Mouse (Mus musculus) retina, adult 2 months (tissue): ENCODE data around the gene Sdk2.

Source experiments
- DNase-seq: peaks from one replicate; pipeline ENCODE4 v3.0.0-alpha.2; 2012; ENCODE audit warnings: low read depth, low spot score

The Sdk2 gene

DNA sequence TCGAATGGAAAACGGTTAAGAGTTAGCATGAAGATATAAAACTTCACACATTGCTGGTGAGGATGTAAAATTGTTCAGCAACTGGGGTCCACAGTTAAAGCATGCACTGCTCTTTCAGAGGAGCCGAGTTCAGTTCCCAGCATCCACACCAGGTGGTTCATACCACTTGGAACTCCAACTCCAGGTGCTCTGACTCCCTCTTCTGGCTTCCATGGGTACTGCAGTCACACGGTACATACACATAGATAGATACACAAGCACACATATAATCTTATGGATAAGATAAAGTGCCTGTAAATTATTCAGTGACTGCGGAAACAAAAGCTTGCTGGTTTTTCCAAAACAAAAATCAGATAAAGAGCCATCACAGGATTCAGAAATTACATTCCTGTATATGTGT lies 19.9 kb downstream of the Sdk2 start:
- DNase-seq: no peak

DNA sequence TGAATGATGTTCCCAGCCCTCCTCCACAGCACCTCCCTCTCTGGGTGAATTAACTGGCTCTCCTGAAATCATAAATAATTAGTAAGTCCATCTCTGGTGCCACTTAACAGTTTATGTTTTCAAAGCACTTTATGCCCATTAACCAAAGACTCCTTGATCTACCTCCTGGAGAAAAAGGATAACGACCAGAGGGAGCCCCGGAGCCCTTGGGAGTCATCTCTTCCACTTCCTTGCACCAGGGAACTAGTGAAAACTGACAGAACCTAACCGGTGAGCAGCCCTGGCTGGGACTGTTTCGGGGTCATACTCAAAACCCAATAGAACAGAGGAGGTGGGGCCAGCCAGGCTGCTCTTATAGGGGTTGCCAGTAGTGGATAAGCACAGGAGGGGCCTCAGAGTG lies 22.5 kb downstream of the Sdk2 start:
- DNase-seq: no peak

DNA sequence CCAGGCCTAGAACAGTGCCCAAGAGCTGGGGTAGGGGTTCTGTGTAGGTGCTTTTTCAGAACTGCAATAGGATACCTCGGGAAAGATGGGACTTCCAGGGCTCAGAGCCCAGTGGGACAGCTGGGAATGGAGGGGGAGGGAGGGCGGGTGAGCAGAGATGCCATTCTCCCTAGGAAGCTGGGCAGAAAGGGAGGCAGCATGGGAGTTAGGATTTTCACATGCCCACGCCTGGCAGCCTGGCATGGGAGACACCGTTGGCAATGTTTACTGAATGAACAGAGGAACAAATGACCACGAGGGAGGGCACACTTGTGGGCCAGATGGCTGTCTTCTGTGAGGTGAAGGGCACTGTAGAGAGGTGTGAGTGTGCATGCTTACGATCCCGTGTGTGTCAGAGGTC lies 23.3 kb downstream of the Sdk2 start:
- no peak for DNase-seq

DNA sequence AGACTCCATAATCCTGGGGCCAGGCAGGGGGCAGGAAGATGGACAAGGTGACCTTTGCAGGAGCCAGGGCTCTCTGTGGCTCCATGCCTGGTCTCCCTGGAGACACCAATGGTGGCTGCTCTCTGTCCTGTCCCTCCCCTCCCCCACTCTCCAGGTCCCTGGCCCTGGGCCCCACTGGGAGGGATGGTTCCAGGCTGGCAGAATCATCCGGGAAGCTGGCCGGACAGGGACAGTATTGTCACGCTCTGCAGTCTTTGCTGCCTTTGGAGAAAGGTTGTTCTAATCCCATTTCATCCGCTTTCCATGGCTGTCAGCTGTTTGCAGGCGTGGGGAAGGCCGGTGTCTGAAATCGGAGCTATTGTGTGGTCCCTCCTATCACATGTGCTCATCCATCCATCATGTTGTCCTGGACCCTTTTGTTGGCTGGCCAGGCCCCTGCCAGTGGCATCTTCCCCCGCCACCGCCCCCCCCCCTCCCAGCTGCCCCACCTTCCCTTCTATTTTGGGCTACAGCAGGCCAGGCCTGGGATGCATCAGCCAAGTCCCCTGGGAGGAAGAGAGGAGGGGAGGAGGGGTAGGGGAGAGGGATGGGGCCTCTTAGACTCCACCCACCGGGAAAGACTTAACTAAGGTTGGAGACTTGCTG lies 26.3 kb downstream of the Sdk2 start:
- no peak for DNase-seq

DNA sequence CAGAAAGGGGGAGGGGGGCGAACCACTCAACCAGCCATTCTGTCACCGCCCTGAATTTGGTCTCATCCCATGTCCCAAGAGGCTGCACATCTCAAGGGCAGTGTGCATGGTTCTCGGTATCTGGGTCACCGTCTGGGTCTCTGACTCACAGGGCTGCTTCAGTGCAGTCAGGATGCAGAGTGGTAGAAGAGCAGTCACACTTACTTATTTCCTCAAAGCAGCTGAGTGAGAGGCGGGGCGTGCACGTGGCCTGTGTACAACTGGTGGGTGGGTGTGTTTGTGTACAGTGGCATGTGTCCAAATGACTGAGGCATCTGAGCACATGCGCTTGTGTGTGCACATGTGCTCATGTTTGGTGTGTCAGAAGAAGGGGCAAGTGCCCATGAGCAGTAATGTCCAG lies 28.8 kb downstream of the Sdk2 start:
- DNase-seq: no peak

DNA sequence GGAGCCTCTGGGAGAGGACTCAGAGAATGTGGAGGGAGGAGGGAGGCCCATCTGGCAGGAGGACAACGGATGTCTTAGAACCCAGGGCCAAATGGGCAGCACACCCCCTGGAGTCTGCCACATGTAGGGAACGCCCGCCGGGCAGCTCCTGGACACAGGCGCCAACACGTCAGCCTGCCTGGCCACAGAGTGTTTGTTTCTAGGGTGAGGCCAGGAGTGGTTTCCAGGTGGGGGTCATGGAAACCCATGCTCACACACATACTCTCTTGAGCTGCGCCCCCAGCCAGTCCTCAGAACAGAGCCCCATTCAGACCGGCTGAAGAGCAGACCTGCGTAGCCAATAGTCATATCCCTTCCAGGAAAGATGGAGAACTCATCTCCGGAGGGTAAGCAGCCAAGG lies 35.4 kb downstream of the Sdk2 start:
- no peak for DNase-seq

DNA sequence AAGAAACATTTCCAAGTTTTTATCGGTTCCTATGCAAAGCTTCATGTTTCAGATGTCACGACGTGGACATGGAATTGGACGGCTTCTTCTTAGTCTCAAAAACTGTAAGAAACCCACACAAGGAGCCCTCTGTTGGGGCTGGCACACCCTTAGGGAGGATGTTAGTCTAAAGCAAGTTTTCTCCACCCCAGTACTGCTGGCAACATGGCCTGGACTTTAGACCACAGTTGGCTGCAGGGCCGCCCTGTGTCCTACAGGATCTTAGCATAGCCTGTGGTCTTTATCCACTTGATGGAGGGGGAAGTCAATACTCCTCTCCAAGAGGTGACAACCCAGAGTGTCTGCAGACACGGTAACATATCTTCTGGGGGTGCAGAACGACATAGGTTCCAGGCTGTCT lies 36.6 kb downstream of the Sdk2 start:
- DNase-seq: no peak

DNA sequence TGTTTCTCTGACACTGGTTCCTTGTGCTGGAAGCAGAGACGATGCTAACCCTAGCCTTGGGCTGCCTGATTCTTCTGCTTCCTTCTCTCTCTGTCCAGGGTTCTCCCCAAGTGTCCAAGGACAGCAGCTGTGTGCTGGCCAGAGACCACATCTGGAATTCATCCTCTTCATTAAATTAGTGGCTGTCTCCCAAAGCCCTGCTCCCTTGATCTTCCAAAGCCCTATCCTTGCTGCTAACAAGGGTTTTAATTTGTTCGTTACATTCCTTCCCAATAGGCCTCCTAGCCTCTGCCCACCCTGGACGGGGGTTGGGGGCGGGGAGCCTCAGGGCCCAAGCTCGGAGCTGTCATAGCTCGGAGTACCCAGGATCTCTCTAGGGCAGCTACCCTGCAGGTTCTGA lies 38.3 kb downstream of the Sdk2 start:
- no peak for DNase-seq

DNA sequence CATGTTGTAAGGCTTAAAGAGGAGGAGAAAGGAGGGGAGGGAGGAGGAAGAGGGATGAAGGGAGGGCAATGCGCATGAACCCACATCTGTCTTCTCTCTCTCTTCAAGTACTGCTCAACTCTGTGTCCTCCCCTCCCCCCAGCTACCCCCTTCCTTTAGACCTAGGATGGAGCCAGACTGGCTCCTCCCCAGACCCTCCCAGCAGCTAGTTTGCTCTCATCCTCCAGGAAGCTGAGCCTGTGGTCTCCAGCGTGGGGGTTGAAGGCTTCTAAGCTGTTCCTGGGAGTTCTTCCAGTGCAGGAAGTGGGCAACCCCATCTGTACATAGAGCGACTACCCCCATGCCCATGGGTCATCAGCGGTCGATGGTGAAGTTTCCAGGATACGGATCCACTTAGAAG lies 38.8 kb downstream of the Sdk2 start:
- no peak for DNase-seq

DNA sequence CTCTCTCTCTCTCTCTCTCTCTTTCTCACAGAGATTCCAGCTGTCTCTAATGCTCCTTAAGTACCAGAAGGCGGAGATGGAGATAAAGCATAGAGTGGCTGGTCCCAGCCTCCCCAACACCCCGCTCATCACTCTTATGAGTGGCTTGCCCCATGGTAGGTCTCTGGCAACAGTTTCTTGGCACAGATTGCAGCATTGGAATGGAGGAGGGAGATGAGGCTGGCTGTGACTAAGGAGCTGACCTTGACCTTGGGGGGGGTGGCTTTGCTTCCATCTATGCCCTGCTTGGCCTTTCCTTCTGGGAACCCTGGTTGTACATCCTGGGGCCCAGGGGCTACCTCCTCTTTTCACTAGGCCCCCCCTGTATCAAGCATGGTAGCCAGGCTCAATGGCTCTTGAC lies 41.8 kb downstream of the Sdk2 start:
- DNase-seq: no peak

DNA sequence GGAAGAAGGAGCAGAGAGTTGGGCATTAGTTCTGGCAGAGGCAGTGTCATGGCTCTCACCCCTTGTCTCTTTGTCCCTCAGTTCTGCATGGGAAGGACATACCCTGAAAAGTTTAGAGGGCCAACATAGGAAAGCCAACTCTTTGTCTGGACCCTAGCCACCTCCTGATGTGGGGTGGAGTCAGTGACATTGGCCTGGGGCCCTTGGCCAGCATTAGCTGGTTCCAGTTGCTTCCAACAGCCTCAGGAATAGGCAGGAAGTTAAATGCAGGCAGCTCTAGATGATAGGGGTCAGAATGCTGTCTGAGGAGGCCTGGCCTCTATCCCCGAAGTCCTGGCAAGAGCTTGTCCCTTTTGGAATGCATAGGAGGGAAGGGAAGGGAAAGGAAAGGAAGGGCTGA lies 42.9 kb downstream of the Sdk2 start:
- DNase-seq: no peak

DNA sequence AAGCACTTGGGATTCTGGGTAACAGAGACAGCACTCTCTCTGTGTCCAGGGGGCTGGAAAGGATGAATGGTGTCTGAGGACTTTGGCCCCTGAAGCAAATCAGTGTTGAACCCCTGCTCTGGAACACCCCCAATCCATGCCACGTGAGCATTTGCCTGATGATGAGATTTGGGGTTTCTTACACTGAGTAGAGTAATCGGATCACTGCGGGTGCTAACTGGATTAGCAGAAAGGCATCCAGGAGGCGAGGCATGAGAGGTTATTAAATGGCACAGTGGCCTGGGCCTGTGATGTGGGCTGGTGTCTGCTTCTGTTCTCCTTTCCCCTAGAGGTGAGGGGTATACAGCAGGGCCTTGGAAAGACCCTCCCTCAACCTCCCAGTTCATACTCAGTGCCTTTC lies 44.7 kb downstream of the Sdk2 start:
- DNase-seq: peak; percentile 41

DNA sequence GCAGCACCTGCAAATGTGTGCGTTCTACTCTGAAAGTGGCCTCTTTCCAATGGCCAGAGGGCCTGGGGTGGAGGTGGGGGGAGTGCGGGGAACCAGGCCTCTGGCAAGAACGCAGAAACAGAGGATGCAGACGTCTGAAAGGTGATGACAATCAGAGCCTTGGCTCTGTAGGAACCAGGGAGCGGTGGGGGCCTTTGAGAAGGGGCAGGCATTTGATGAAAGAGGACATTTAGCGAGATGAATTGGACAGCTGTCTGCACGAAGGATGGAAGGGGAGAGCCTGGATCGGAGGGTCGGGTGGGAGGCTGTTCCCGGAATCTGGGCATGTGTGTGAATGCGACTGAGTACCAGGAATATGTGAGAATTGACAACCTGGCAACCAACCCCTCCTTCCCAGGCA lies 47.8 kb downstream of the Sdk2 start:
- no peak for DNase-seq

DNA sequence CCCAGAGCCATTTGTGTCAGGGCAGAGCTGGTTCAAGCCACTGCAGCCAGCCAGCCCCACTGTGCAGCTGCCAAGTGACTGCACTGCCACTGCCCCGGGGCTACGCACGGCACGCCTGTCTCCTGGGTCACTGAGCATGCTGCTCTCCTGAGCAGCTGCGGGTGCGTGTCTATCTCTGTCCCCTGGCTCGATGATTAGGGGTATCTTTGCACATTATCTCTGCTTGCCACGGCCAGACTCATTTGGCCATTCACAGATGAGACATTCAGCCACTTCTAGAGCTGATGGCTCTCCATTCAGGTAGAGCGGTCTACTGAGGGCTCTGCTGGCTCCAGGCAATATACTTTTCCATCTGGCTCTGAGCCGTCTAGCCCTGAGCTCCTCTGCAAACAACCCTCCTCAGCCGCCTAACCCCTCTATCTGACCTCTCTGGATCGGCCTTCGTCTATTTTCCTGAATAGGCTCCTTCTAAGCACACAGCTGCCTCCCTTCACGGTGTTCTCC lies 49.9 kb downstream of the Sdk2 start:
- no peak for DNase-seq

DNA sequence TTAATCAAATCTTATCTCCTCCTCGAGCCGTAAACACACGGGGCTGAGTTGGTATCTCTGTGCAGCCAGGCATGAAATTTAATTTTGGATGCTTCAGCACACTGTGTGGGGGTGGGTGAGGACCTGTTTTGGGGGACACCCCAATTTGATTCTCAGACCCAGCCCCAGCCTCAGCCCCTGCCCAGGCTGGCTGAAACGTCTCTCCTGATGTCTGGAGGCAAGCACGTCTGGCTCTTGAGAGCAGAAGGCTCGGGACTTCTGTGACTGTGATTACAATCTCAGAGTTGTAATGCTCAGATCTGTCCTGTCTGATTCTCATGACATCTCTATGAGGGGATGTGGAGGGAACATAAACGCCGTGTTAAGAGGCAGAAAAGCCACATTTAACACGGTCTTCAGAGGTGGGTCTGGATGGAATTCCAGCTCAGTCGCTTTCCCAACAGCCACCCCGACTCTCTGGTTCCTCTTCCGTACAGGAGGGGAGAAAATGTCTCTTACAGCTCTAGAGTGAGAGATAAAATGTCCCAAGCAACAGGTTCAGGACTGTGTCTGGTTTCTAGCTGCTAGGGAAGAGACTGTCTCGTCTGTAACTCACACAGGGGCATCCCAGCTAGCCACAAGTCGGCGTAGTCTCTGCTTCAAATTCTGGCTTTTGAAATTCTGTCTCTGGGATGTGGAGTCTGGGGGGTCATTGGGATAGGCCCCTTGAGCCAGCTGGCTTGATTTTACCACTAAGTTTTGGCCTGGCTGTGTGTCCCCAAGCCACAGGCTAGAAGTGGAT lies 50.5 kb downstream of the Sdk2 start:
- DNase-seq: no peak

DNA sequence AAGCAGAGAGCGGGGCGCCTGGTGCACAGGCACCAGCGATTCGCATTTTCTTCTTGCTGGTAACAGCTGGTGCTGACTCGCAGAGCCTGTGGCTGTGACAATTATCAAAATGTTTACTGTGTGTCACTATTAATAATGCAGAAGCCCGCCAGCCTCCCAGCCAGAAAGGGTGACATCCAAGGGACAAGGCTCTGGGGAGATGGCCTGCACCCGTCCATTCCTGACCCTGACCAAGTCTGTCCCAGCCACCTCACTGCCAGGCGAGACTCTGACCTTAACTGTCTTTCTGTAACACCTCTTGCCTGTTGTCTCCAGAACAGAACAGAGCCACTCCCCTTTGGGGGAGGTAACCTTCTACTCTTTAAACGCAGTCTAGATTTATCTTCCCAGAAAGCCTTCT lies 55.3 kb downstream of the Sdk2 start:
- no peak for DNase-seq

DNA sequence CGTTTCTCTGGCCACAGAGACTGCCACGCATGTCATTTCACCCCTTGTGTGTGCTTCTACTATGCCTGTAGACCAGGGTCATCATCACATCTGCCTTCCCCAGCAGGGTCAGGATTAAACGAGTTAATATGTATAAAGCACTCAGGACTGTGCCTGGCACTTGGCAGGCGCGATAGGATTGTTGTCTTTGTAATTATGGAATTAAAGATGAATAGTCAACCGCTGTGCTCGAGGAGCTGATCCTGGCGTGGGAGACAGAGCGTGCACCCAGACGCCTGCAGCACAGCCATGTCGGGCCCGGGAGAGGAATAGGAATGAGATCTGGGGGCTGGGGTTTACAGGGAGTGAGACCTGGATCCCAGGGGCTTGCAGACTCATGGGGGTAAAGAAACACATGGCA lies 61.0 kb downstream of the Sdk2 start:
- no peak for DNase-seq

DNA sequence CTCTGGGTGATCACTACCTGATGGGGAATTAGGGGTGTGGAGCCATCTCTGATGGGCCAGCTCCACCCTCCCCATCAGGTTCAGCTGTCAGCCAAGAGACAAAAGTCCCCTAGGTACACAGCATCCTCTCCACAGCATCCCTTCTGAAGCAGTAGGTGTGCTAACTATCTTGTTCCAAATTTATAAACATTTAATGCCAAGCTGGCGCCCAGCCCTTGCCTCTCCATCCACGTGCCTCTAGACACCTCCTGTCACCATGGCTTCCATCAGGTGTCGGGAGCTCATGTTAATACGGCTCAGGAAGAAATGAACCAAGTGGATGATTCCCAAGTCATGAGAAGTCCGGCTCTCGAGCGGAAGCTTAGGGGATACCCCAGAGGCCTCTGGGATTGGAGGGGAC lies 62.2 kb downstream of the Sdk2 start:
- DNase-seq: no peak

DNA sequence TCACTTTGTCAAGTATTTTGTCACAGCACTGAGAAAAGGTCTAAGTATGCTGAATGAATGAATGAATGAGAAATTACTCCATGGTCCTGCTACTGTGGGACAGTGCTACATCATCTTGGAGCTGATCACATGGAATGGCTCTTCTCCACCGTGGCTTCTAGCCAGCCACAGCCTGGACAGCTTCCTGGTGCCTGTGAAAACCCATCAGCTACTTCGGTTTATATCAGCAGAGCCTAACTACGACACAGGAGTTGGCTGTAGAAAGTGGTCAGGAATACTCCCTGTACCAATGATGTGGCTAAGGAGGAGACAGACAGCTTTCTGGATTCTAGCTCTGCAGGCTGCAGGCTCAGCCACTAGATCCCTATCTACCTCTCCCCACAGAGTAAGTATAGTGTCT lies 63.7 kb downstream of the Sdk2 start:
- DNase-seq: no peak

DNA sequence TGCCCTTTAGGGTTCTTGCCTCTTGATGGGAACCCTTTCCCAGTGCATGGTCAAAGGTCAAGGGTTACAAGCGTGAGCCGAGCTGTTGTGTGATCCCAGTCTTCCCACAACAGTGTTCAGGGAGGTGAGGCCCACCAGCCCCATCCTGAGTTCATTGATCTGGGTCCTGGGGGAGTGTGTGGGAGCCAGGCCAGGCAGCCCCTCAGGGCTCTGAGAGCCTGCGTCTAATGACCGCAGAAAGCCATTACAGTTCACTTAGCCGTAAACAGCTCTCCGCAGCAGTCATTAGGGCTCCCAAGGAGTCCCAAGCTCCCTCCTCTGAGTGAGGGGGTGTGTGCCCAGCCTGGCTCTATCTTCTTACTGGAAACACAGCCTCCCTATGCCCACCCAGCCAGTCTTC lies 66.8 kb downstream of the Sdk2 start:
- no peak for DNase-seq

DNA sequence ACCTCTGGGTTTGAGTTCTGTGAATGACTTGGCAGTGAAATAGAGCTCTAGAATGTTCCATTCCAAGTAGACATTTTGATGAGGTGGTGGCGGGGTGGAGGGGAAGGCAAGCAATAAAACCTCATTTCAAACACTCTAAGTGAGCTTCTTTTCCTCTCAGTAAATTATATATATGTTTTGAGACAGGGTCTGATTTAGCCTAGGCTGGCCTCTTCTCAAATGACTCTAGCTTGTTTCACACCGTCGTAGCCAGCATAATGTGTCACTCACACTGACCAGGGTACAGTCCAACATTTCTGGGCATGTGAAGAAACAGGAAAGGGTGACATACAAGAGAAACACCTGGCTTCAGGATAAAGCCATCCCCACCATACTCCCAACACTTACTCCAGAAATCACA lies 68.1 kb downstream of the Sdk2 start:
- no peak for DNase-seq

DNA sequence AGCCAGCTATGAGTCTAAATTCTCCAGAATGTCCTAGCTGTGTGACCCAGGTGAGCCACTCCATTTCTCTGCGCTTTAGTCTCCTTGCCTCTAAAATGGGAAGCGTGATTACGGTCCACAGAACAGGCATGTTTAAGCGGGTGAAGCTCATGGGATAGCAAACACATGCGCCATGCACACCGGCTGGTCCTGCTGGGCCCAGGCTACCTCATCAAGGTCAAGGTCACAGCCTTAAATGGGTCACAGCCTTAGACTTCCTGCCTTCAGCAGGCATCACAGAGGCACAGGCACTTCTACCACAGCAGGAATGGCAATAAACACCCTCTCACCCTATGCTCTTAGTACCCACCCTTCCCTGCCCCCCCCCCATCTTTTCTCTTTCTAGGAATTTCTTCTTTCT lies 72.9 kb downstream of the Sdk2 start:
- DNase-seq: no peak

DNA sequence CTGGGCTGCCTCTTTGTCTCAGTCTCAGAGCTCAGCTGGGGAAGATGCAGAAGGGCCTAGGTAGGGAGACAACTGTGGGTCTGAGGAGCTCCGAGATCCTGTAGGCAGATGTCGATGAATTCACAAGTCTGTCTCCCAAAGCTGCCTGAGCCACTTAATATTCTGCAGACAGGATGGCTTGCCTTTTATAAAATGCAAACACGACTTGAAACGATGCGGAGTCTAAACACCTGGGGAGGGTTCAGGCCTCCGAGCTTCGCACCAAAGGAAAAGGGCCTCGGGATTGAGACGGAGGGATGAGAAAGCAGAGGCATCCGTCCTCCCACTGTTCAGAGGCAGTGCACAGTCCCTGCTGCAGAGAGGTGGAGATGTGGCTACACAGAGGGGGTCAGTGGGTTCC lies 74.0 kb downstream of the Sdk2 start:
- DNase-seq: no peak

DNA sequence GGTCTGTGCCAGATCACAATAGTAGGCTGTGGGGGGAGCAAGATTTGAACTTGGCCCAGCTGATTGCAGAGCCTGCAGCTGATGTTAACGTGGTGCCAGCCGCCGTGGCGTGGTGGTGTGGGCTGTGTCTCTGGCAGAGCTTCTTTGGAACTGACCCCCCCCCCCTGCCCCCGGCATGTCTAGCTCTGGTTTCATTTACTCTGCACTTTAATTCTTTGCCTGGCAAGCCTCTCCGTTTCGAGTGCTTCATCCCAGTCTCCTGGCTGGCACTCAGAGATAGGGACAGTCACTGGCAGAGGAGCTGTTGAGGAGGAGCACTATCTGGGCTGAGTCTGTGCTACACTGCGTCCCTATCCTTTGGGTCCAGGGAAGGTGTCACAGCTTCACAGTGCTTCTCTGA lies 75.0 kb downstream of the Sdk2 start:
- DNase-seq: no peak
